Mouse (Mus musculus) thymus, adult 2 months (tissue): Measurements from ENCODE around the gene Ip6k1.

Source experiments
- CTCF ChIP-seq: fragments of 200-500 bp; IDR thresholded peaks from 2 replicates; pipeline ENCODE4 v1.5.1; 2012; ENCODE audit warnings: mild to moderate bottlenecking, control low read depth, low read length, moderate library complexity, borderline replicate concordance; ENCODE audit not compliant: control insufficient read depth, poor library complexity, insufficient read depth; ENCODE audit errors: extremely low read depth
- POLR2A ChIP-seq: fragments of 200-500 bp; IDR thresholded peaks from 2 replicates; pipeline ENCODE4 v1.6.1; 2012; ENCODE audit warnings: mild to moderate bottlenecking, low read length, control low read depth, moderate library complexity; ENCODE audit not compliant: control insufficient read depth, poor library complexity, insufficient read depth; ENCODE audit errors: extremely low read depth

GRCm38 (mm10) chr9:108071801-108072200 is 69.5 kb downstream of the Ip6k1 start:
- TF ChIP-seq CTCF (no peak), POLR2A (no peak)
